Mouse (Mus musculus) forebrain, postnatal 0 days (tissue): ENCODE measurements at regions not wholly inside any gene's neighbourhood (a gene's known extent, or its start where the extent isn't known, plus 50 kb on each side); places are given as distances from the start of the nearest gene placed in this dataset.
A peak's percentile ranks its signal among the peaks of the same experiment; 100 is the strongest.

ENCODE experiments used
- ATAC-seq: fragments of 200-750 bp; cut with Nextera tagmentation; 2 replicates; pipeline ENCODE4 v1.8.0; 2017; ENCODE audit warnings: mild to moderate bottlenecking, moderate library complexity
- DNase-seq: peaks from one replicate; pipeline ENCODE4 v3.0.0-alpha.2; 2015
- H3K27ac ChIP-seq: fragments of 300-500 bp; sonication (generic); 2 replicates; pipeline ENCODE4 v1.5.1; 2014; ENCODE audit warnings: low read depth, mild to moderate bottlenecking, antibody characterized with exemption, low read length, moderate library complexity, mixed read lengths
- H3K27me3 ChIP-seq: fragments of 300-500 bp; sonication (generic); 2 replicates; pipeline ENCODE4 v1.6.1; 2014; ENCODE audit warnings: mild to moderate bottlenecking, low read length, mixed read lengths; ENCODE audit not compliant: insufficient read depth
- H3K36me3 ChIP-seq: fragments of 300-500 bp; sonication (generic); 2 replicates; pipeline ENCODE4 v1.6.1; 2014; ENCODE audit warnings: mild to moderate bottlenecking, moderate library complexity; ENCODE audit not compliant: insufficient read depth
- H3K4me1 ChIP-seq: fragments of 300-500 bp; sonication (generic); 2 replicates; pipeline ENCODE4 v1.6.1; 2014; ENCODE audit warnings: antibody characterized with exemption; ENCODE audit not compliant: insufficient read depth
- H3K4me2 ChIP-seq: fragments of 300-500 bp; sonication (generic); 2 replicates; pipeline ENCODE4 v1.6.1; 2014; ENCODE audit warnings: low read depth, mild to moderate bottlenecking, moderate library complexity
- H3K4me3 ChIP-seq: fragments of 300-500 bp; sonication (generic); 2 replicates; pipeline ENCODE4 v1.5.1; 2014; ENCODE audit warnings: low read depth, low read length, mixed read lengths
- H3K9ac ChIP-seq: fragments of 300-500 bp; sonication (generic); 2 replicates; pipeline ENCODE4 v1.6.1; 2014; ENCODE audit warnings: mild to moderate bottlenecking
- H3K9me3 ChIP-seq: fragments of 300-500 bp; sonication (generic); 2 replicates; pipeline ENCODE4 v1.6.1; 2016; ENCODE audit warnings: low read length
- CTCF ChIP-seq: sonication (generic); IDR thresholded peaks from 2 replicates; pipeline ENCODE4 v1.5.1; 2016; ENCODE audit warnings: antibody characterized with exemption, control low read depth, low read depth
- WGBS: fragments of 180-500 bp; shearing (Covaris S2); extraction: QIAGEN DNeasy Blood & Tissue Kit; methylation state at CpG from one replicate; pipeline ENCODE4 v1.1.7; 2014; 5-methylcytosine and 5-hydroxymethylcytosine counted together

DNA sequence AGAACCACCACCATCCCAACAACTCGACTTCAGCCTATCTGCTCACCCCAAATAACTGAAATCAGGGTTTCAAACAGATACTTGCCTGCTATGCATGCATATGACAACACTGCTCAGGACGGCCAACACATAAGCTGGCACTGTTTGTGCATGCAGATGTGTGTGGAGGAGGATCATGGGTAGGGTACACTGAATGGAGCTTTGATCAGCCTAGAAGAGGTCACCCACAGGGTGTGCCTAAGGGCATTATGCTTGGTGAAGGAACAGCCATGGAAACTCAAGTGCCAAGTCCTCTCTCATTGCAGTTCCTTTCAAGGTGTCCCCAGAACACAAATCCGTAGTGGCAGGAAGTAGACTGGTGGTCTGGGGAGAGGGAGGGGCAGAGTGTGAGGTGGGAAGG, 316.7 kb downstream of the Mroh4 start:
- ATAC-seq = peak; percentile 40
- no peak for TF ChIP-seq CTCF

DNA sequence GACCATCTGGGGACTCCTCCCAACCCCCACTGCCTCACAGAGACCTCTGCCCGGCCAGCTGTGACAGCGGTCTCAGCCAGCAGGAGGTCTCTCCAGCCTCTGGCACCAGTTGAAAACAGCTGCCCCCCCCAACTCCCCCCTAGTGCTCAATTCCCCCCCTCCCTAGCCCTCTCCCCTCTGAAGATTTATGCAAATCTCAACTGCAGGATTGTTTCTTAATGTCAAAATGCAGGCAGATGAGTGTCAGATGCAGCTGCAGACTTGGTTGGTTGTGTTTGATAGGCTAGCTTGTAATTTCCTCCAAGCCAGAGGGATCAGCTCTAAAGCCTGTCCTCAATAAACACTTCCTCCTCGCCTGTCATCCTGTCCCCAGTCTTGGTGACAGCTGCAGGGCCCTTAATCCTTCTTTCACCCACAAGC, 317.7 kb downstream of the Mroh4 start:
- H3K4me3 ChIP-seq = no peak overlapping the region
- H3K9ac ChIP-seq = no peak overlapping the region
- TF ChIP-seq CTCF = no peak
- H3K27ac ChIP-seq = no peak overlapping the region
- no peaks in the 10 kb centered on the region for H3K27me3 ChIP-seq
- no peak overlapping the region for H3K4me2 ChIP-seq
- 26% methylated on average over 3 of the region's 3 CpGs for WGBS
- H3K9me3 ChIP-seq = no peaks in the 10 kb centered on the region
- ATAC-seq (peak; percentile 49), DNase-seq (no peak)
- H3K36me3 ChIP-seq = no peaks in the 10 kb centered on the region
- H3K4me1 ChIP-seq = no peaks in the 10 kb centered on the region

More for the DNA sequence above, 316.7 kb downstream of the Mroh4 start:
- no peak for DNase-seq
- H3K36me3 ChIP-seq = no peaks in the 10 kb centered on the region
- H3K9me3 ChIP-seq = no peaks in the 10 kb centered on the region
- H3K4me3 ChIP-seq = no peak overlapping the region
- H3K4me1 ChIP-seq = no peaks in the 10 kb centered on the region
- H3K27ac ChIP-seq = no peak overlapping the region
- H3K27me3 ChIP-seq = no peaks in the 10 kb centered on the region
- no peak overlapping the region for H3K9ac ChIP-seq
- no peak overlapping the region for H3K4me2 ChIP-seq
- WGBS = 52% methylated on average over 3 of the region's 3 CpGs

DNA sequence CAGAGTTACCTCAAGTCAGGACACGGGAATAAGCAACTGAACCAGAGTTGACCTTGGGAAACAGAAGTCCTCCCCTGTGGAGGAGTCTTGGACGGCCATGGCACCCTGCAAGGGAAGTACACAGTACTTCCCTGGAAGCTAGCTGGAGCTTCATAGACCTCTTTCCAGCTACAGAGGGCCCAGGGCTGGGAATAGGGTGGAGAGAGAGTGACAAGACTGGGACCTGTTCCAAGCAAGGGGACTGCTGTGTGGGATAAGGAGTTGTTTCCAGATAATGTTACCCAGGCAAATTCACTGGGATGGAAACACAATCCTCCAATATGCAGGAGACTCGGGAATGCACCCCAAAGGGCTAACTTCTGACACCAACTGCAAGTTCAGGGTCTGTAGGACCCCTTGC, 325.1 kb downstream of the Mroh4 start:
- no peak overlapping the region for H3K4me2 ChIP-seq
- no peak for DNase-seq
- no peaks in the 10 kb centered on the region for H3K9me3 ChIP-seq
- no peak for TF ChIP-seq CTCF
- no peak overlapping the region for H3K9ac ChIP-seq
- 51% methylated on average over 3 of the region's 3 CpGs for WGBS
- no peaks in the 10 kb centered on the region for H3K4me1 ChIP-seq
- ATAC-seq = no peak
- H3K27ac ChIP-seq = no peak overlapping the region
- no peaks in the 10 kb centered on the region for H3K27me3 ChIP-seq
- no peaks in the 10 kb centered on the region for H3K36me3 ChIP-seq
- no peak overlapping the region for H3K4me3 ChIP-seq

DNA sequence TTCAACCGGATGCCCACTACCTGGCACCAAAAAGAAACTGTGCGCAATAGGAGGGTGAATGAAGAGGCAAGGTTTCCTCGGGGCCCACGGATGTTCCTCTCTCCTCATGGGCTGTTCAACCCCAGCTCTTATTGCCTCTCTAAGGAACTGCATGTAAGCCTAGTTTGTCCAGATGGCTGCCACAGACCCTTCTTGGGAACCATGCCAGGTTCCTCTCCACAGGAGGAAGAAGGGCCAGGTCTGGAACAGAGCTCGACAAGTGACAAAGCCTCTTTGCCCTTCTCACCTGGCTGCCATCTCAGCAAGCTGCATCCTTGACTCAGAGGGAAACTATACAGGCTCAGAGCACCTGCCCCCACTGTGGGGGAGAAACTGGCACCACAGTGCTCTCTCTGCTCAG, 329.6 kb downstream of the Mroh4 start:
- H3K9me3 ChIP-seq = no peaks in the 10 kb centered on the region
- DNase-seq (peak; percentile 17), ATAC-seq (no peak)
- H3K4me2 ChIP-seq = no peak overlapping the region
- WGBS = 72% methylated on average over 5 of the region's 5 CpGs
- no peak overlapping the region for H3K4me3 ChIP-seq
- no peak overlapping the region for H3K27ac ChIP-seq
- TF ChIP-seq CTCF = no peak
- H3K4me1 ChIP-seq = no peaks in the 10 kb centered on the region
- H3K9ac ChIP-seq = no peak overlapping the region
- H3K36me3 ChIP-seq = no peaks in the 10 kb centered on the region
- no peaks in the 10 kb centered on the region for H3K27me3 ChIP-seq

DNA sequence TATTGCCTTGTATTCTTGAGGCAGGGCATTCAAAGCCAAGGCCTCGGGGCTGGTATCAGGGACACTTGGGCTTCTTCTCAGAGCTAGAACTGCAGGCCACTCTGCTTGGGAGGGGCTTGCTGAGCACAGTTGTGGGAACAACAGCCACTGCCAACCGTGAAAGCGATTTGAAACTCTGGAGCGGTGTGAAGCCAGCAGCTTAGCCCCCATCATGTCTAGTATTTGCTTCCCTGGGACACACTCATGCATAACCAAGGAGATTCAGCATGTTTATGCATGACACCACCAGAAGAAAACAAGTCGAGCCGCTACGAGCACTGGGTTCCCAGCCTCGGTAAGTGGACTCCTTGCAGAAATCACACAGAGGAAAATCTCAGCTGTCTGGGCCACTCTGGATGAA, 339.9 kb downstream of the Mroh4 start:
- Histone ChIP-seq H3K9ac (no peak overlapping the region), H3K4me1 (no peaks in the 10 kb centered on the region), H3K4me3 (no peak overlapping the region), H3K9me3 (no peaks in the 10 kb centered on the region), H3K27me3 (no peaks in the 10 kb centered on the region), H3K27ac (no peak overlapping the region), H3K36me3 (no peaks in the 10 kb centered on the region), H3K4me2 (no peak overlapping the region)
- ATAC-seq (peak; percentile 67), DNase-seq (no peak)
- 31% methylated on average over 8 of the region's 8 CpGs for WGBS
- no peak for TF ChIP-seq CTCF

DNA sequence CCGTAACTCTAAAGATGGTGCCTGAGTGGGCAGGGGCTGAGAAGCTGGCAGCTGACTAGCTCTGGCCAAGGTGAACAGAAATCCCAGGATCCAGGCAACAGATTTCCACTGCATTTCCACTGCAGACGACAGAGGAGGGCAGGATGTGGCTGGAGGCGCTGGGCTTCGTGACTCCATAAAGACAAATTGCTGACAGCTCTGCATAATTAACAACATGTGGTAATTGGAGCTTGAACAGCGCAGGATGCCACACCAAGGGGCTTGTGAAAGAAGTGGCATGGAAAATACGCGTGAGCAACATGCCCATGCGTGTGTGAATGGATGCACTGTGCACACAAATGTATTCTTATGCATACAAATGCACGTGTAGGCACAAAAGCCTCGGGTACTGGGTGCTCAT, 341.5 kb downstream of the Mroh4 start:
- H3K27ac ChIP-seq = no peak overlapping the region
- no peaks in the 10 kb centered on the region for H3K36me3 ChIP-seq
- TF ChIP-seq CTCF = no peak
- H3K4me1 ChIP-seq = no peaks in the 10 kb centered on the region
- no peak overlapping the region for H3K4me2 ChIP-seq
- 49% methylated on average over 10 of the region's 10 CpGs for WGBS
- H3K4me3 ChIP-seq = no peak overlapping the region
- ATAC-seq (no peak), DNase-seq (no peak)
- no peak overlapping the region for H3K9ac ChIP-seq
- H3K9me3 ChIP-seq = no peaks in the 10 kb centered on the region
- no peaks in the 10 kb centered on the region for H3K27me3 ChIP-seq

DNA sequence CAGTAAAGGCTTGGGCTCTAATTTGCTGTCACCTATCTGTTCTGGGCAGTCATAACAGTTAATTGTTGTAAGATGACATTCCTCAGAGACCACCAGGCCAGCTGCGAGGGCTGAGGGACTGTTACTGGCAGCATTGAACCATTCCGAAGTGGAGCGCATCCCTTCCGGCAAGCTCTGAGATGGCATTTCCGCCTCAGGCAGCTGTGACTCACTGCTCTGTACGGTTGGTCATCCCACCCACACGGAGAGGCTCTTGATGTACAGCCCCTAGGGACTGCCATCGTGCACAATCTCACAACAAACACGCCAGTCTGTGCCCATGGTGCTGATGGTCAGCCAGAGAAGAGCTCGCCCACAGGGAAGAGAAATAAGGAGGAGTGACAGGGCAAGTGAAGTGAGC, 342.0 kb downstream of the Mroh4 start:
- WGBS = 85% methylated on average over 10 of the region's 10 CpGs
- Histone ChIP-seq H3K27ac (no peak overlapping the region), H3K27me3 (no peaks in the 10 kb centered on the region), H3K4me3 (no peak overlapping the region), H3K9me3 (no peaks in the 10 kb centered on the region), H3K4me2 (no peak overlapping the region), H3K4me1 (no peaks in the 10 kb centered on the region), H3K9ac (no peak overlapping the region), H3K36me3 (no peaks in the 10 kb centered on the region)
- no peak for TF ChIP-seq CTCF
- DNase-seq (no peak), ATAC-seq (no peak)

DNA sequence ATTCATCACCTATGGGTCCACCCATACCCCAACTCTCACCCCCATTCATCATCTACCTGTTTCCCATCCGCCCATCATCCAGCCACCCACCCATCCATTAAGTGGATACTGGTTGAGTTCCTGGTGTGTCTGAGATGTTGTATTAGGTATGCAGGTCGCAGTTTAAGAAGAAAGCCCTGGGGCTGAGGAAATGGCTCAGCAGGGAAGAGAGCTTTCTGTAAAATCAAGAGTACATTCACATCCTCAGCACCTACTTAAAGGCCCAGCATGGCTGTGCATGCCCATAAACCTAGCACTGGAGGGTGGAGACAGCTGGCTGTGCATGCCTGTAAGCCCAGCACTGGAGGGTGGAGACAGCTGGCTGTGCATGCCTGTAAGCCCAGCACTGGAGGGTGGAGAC, 348.7 kb downstream of the Mroh4 start:
- Histone ChIP-seq H3K4me3 (no peak overlapping the region), H3K4me1 (peaks cover 5% of the 10 kb centered on the region; the same call in 1 of the 2 replicates), H3K27ac (no peak overlapping the region), H3K4me2 (no peak overlapping the region), H3K27me3 (no peaks in the 10 kb centered on the region), H3K9ac (no peak overlapping the region), H3K9me3 (no peaks in the 10 kb centered on the region), H3K36me3 (no peaks in the 10 kb centered on the region)
- TF ChIP-seq CTCF = no peak
- ATAC-seq (no peak), DNase-seq (no peak)
- 92% methylated on average over 2 of the region's 2 CpGs for WGBS
